Mouse (Mus musculus) testis, adult 2 months (tissue): ENCODE measurements at regions not wholly inside any gene's neighbourhood (a gene's known extent, or its start where the extent isn't known, plus 50 kb on each side); places are given as distances from the start of the nearest gene placed in this dataset.

Experiments used
- CTCF ChIP-seq: fragments of 200-500 bp; IDR thresholded peaks from 2 replicates; pipeline ENCODE4 v1.5.1; 2012; ENCODE audit warnings: low read depth, mild to moderate bottlenecking, inconsistent platforms, low read length, moderate library complexity; ENCODE audit not compliant: control insufficient read depth, insufficient read depth, insufficient replicate concordance
- POLR2A ChIP-seq: fragments of 200-500 bp; IDR thresholded peaks from 2 replicates; pipeline ENCODE4 v1.6.1; 2012; ENCODE audit warnings: low read depth, mild to moderate bottlenecking, inconsistent platforms, low read length, moderate library complexity; ENCODE audit not compliant: control insufficient read depth

DNA sequence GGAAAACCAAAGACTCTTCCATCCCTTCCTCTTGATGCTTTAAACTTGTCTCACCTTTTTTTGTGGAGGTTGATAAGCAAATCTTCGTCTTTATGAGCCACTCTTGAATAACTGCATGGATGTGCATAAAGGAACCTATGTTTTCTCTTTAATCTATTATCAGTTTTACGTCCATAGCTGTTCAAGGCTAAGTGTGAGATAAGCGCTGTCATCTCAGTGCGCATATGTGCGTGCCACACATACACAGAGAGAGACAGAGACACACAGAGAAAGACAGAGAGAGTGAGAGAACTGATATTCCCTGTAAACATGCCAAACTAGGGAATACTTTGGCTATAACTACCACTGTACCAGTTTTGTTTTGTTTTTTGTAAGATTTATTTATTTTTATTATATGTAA is 273.0 kb downstream of the Cd83 start:
- TF ChIP-seq CTCF (no peak), POLR2A (no peak)
